Mouse (Mus musculus): ENCODE results near the gene Zp2. TPM values are rescaled to one million over a fixed set of nuclear protein-coding genes. Genes with fewer than 3 reads are reported as not detected.

Gene Zp2
- polyA plus RNA-seq, 1 experiment, result 0.38 TPM

- Histone ChIP-seq H3K27ac (ENCODE audit: insufficient read depth, low read length) (no peak overlapping the region; the same call in 1 of the 2 replicates), H3K4me3 (ENCODE audit: insufficient read depth, low read length) (no peak overlapping the region), H3K4me1 (ENCODE audit: control insufficient read depth, insufficient read depth, low read length) (no peaks in the 10 kb centered on the region; the same call in 1 of the 2 replicates)
- TF ChIP-seq POLR2A (IDR thresholded peaks at IDR 0.05; ENCODE audit: extremely low read depth, insufficient read depth, low read length), result no peak
- no peak for TF ChIP-seq CTCF (IDR thresholded peaks at IDR 0.05; ENCODE audit: extremely low read depth, insufficient read depth, low read length)
These were observed 33.8 kb upstream of the Zp2 start for GRCm38 (mm10) chr7:120178935-120179334.

GRCm38 (mm10) chr7:120177611-120178010 is 32.5 kb upstream of the Zp2 start:
- no peak overlapping the region for H3K4me3 ChIP-seq (ENCODE audit: insufficient read depth, low read length)
- no peak overlapping the region for H3K27ac ChIP-seq (ENCODE audit: insufficient read depth, low read length)
- TF ChIP-seq CTCF (IDR thresholded peaks at IDR 0.05; ENCODE audit: extremely low read depth, insufficient read depth, low read length), result no peak
- TF ChIP-seq POLR2A (IDR thresholded peaks at IDR 0.05; ENCODE audit: extremely low read depth, insufficient read depth, low read length), result no peak
- no peaks in the 10 kb centered on the region; the same call in 1 of the 2 replicates for H3K4me1 ChIP-seq (ENCODE audit: control insufficient read depth, insufficient read depth, low read length)

DNA sequence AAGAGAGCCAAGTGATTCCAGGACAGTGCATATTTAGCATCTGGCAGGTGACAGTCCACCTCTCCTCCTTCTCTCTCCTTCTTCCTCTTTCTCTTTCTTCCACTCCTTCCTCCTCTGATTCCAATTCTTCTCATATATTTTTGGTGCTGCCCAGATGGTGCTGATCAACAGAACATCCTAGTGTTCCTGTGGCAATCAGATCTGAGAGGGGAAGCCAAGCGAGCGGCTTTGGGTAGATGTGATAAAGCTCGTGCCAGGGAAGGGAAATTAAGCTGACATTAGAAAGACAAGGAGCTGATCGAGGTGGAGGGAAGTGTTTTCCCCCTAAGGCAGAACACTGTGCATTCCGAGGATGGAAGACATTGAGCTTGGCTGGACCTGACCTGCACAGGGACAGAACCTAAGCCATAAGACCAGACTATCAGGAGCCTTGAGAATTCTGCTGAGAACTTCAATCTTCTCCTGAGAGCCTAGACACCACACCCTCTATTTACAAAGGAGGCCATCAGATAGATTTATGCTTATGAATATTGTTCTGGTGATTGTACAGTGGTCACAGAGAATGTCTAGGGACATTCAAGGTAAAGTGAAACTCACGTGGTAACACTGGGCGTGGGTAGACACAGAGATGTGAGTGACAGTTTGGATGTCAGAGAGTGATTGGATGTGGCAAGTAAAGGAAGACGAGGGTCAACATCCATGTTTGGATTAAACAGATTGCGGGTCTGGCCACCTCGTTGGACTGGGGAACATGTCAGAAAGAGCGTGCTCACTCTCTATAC is 29.8 kb upstream of the Zp2 start:
- TF ChIP-seq POLR2A (IDR thresholded peaks at IDR 0.05; ENCODE audit: extremely low read depth, insufficient read depth, low read length) (no peak), CTCF (IDR thresholded peaks at IDR 0.05; ENCODE audit: extremely low read depth, insufficient read depth, low read length) (no peak)
- Histone ChIP-seq H3K4me3 (ENCODE audit: insufficient read depth, low read length) (no peak overlapping the region), H3K4me1 (ENCODE audit: control insufficient read depth, insufficient read depth, low read length) (no peaks in the 10 kb centered on the region; the same call in 1 of the 2 replicates), H3K27ac (ENCODE audit: insufficient read depth, low read length) (0 out of 2 replicates have a peak overlapping the region, but pooled peaks have one; percentile 25)

DNA sequence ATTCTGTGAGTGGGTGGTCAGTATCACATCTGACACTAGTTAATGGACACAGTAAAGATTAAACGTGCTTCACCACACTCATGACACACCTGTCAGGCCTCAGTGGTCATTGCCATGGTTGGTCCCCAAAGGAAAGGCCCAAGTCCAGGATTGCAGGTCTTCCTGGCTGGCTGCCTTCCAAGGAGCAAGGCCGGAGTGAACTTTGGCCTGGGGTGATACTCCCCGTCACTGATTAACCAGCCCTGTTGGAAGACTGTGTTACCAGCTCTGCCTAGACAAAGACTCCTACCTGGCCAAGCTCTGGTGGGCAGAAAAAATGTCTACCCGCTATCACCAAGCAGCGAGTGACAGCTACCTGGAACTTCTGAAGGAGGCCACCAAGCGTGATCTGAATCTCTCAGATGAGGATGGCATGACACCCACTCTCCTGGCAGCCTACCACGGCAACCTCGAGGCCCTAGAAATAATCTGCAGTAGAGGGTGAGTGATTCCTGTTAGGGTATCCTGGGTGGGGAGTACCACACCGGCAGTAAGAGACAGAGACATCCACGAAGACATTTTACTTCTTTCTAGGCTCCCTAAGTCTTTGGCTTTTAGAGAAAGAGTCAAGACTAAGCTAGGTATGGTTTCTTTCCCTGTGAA is 28.6 kb upstream of the Zp2 start, which contains the start of gene Anks4b:
TSS of gene Anks4b (plus strand) at position 256 of the 642 bp plus-strand sequence.
- Histone ChIP-seq H3K27ac (ENCODE audit: insufficient read depth, low read length) (no peak within 1 kb of the TSS), H3K4me1 (ENCODE audit: control insufficient read depth, insufficient read depth, low read length) (no peaks in the 10 kb centered on the region; the same call in 1 of the 2 replicates), H3K4me3 (ENCODE audit: insufficient read depth, low read length) (no peak within 1 kb of the TSS)
- TF ChIP-seq POLR2A (IDR thresholded peaks at IDR 0.05; ENCODE audit: extremely low read depth, insufficient read depth, low read length) (no peak), CTCF (IDR thresholded peaks at IDR 0.05; ENCODE audit: extremely low read depth, insufficient read depth, low read length) (no peak)

DNA sequence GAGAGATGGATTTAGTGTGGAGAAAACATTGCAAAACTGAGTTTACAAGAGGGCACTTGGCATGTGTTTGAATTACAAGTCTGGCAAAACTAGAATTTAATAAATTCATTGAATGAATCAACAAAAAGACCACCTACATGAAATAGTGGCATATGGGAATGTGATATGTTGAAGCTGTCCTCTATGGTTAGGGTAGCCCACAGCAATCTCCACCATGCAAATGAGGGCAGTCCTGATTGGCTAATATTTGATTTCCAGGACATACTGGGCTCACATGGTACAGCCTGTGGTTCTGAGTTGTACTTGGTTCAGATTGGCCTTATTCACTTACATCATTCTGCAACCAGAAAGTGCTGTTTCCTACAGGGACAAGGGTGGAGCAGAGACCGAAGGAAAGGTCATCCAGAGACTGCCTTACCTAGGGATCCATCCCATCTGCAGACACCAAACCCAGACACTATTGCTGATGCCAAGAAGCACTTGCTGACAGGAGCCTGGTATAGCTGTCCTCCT is 27.2 kb upstream of the Zp2 start:
- Histone ChIP-seq H3K27ac (ENCODE audit: insufficient read depth, low read length) (no peak overlapping the region), H3K4me1 (ENCODE audit: control insufficient read depth, insufficient read depth, low read length) (no peaks in the 10 kb centered on the region)
- TF ChIP-seq CTCF (IDR thresholded peaks at IDR 0.05; ENCODE audit: extremely low read depth, insufficient read depth, low read length) (no peak), POLR2A (IDR thresholded peaks at IDR 0.05; ENCODE audit: extremely low read depth, insufficient read depth, low read length) (no peak)

DNA sequence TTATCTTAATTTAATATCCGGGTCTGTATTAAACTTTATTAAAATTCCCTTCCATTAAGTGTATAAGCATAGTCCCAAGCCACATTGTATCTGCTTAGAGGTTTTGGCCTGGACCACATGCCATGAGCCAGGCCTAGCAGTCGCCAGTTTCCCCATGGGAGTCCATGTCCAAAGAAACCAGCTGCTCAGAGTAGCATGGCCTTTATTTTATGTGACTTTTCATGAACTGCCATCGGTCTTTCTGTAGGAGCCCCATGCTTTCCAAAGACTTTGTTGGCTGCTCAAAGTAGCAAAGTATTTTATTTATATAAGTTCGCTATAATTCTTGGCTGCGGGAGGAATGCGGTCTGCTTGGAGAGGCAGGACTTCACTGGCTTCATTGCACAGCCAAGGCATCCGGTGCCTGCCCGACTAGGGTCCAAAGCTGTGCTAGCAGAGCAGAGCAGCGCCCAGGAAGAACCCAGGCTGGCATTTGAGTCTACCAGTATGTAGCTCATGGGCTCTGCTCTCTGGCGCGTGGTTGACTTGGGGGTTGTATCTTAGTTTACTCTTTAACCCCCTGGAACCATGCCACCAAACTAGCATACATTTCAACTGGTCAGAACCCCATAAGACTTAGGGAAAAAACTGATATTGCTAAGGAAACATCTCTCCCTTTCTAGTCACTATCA is 18.6 kb upstream of the Zp2 start:
- no peak overlapping the region for H3K27ac ChIP-seq (ENCODE audit: insufficient read depth, low read length)
- no peak overlapping the region for H3K4me3 ChIP-seq (ENCODE audit: insufficient read depth, low read length)
- TF ChIP-seq POLR2A (IDR thresholded peaks at IDR 0.05; ENCODE audit: extremely low read depth, insufficient read depth, low read length), result no peak
- TF ChIP-seq CTCF (IDR thresholded peaks at IDR 0.05; ENCODE audit: extremely low read depth, insufficient read depth, low read length), result no peak
- H3K4me1 ChIP-seq (ENCODE audit: control insufficient read depth, insufficient read depth, low read length), result no peaks in the 10 kb centered on the region

More for the DNA sequence above, 27.2 kb upstream of the Zp2 start:
- no peak overlapping the region for H3K4me3 ChIP-seq (ENCODE audit: insufficient read depth, low read length)

GRCm38 (mm10) chr7:120158121-120158613 is 13.1 kb upstream of the Zp2 start:
- H3K27ac ChIP-seq (ENCODE audit: insufficient read depth, low read length), result 0 out of 2 replicates have a peak overlapping the region, but pooled peaks have one; percentile 15
- TF ChIP-seq CTCF (IDR thresholded peaks at IDR 0.05; ENCODE audit: extremely low read depth, insufficient read depth, low read length), result no peak
- TF ChIP-seq POLR2A (IDR thresholded peaks at IDR 0.05; ENCODE audit: extremely low read depth, insufficient read depth, low read length), result no peak
- peaks cover 4% of the 10 kb centered on the region for H3K4me1 ChIP-seq (ENCODE audit: control insufficient read depth, insufficient read depth, low read length)
- no peak overlapping the region for H3K4me3 ChIP-seq (ENCODE audit: insufficient read depth, low read length)

DNA sequence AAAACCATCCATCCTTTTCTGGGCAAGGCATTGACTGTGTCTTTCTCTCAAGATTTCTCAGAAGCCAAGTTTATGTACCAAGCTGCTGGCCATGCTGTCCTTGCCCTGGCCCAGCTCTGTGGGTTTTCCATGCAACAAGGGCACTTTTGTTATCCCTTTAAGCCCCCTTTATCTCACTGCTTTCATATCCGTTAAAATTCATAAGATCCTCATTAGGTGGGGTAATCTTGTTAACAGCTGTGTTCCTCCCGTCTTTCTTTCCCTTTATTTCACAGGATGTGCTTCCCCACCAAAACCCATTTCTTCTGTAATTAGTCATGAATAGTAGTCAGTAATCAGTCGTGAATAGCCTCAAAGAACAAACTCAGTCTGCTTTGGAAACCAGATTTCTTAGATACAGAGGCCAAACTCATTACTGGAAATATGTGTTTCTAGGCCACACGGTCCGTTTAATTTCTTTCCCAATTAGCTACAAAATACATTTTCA is 12.5 kb upstream of the Zp2 start:
- Histone ChIP-seq H3K27ac (ENCODE audit: insufficient read depth, low read length) (no peak overlapping the region), H3K4me3 (ENCODE audit: insufficient read depth, low read length) (no peak overlapping the region), H3K4me1 (ENCODE audit: control insufficient read depth, insufficient read depth, low read length) (peaks cover 4% of the 10 kb centered on the region)
- TF ChIP-seq POLR2A (IDR thresholded peaks at IDR 0.05; ENCODE audit: extremely low read depth, insufficient read depth, low read length) (no peak), CTCF (IDR thresholded peaks at IDR 0.05; ENCODE audit: extremely low read depth, insufficient read depth, low read length) (no peak)

All from cortical plate, adult 2 months (tissue).